Comparison of ENCODE assay signal across 8 mouse cellular contexts in genomic region chr7:47050766-47051165, GRCm38 (mm10). TPM values are rescaled to one million over a fixed set of nuclear protein-coding genes. Genes with fewer than 3 reads are reported as not detected.
A peak's percentile ranks its signal among the peaks of the same experiment; 100 is the strongest.
DNase-seq lines count a peak whose midpoint lies in the region; ATAC-seq lines count a peak whose summit lies in the region.

No protein-coding gene starts in this region.

- no peaks in the 10 kb centered on the region for H3K9me3 ChIP-seq in heart, embryonic 12.5 days (replicated peaks)
- H3K9me3 ChIP-seq in liver, embryonic 15.5 days (replicated peaks) = no peaks in the 10 kb centered on the region

- H3K27me3 ChIP-seq in heart, embryonic 12.5 days (replicated peaks) = 0 out of 2 replicates have a peak, but pooled peaks cover 6% of the 10 kb centered on the region
- H3K27me3 ChIP-seq in liver, embryonic 15.5 days = peaks cover 12% of the 10 kb centered on the region

- H3K4me1 ChIP-seq in heart, embryonic 12.5 days (replicated peaks) = peaks cover 29% of the 10 kb centered on the region
- peaks cover 39% of the 10 kb centered on the region for H3K4me1 ChIP-seq in liver, embryonic 15.5 days (replicated peaks)

- under 1% methylated on average over 34 of the region's 34 CpGs for WGBS in heart, embryonic 12.5 days
- WGBS in liver, embryonic 15.5 days (ENCODE audit: insufficient replicate concordance) = under 1% methylated on average over 33 of the region's 34 CpGs

- H3K4me3 ChIP-seq in heart, embryonic 12.5 days = peak overlapping the region; percentile 93
- peak overlapping the region; percentile 70 for H3K4me3 ChIP-seq in liver, embryonic 15.5 days (replicated peaks)

- H3K4me2 ChIP-seq in heart, embryonic 12.5 days = peak overlapping the region; percentile 91
- peak overlapping the region; percentile 94 for H3K4me2 ChIP-seq in liver, embryonic 15.5 days

- DNase-seq in spleen, postnatal 36 days (ENCODE audit: low spot score in 2 of 2) = peak; percentile 78 to 79
- DNase-seq in spleen, postnatal 4 days (ENCODE audit: low spot score in 2 of 2) = no peak
- DNase-seq in embryo, embryonic 10.5 days (ENCODE audit: low spot score) = peak; percentile 69
- peak; percentile 76 for DNase-seq in kidney, postnatal 10 days
- DNase-seq in T-cell, adult 2 months (ENCODE audit: low spot score) = no peak

- peak; percentile 65 for ATAC-seq in heart, embryonic 12.5 days (ENCODE audit: insufficient number of reproducible peaks, low FRiP score)
- ATAC-seq in liver, embryonic 15.5 days (ENCODE audit: insufficient read depth) = peak; percentile 35
- ATAC-seq in neutrophil, adult 5-6 weeks (ENCODE audit: extremely low read depth, insufficient number of reproducible peaks, low FRiP score, poor library complexity, severe bottlenecking) = peak; percentile 4; the same call in 1 of the 2 replicates

- H3K27ac ChIP-seq in heart, embryonic 12.5 days (ENCODE audit: poor library complexity, severe bottlenecking) = peak overlapping the region; percentile 94
- H3K27ac ChIP-seq in liver, embryonic 15.5 days (replicated peaks) = peak overlapping the region; percentile 86

- H3K9ac ChIP-seq in heart, embryonic 12.5 days = peak overlapping the region; percentile 91
- peak overlapping the region; percentile 61 for H3K9ac ChIP-seq in liver, embryonic 15.5 days

- H3K36me3 ChIP-seq in heart, embryonic 12.5 days = peaks cover 19% of the 10 kb centered on the region
- H3K36me3 ChIP-seq in liver, embryonic 15.5 days (replicated peaks) = 0 out of 2 replicates have a peak, but pooled peaks cover 3% of the 10 kb centered on the region

RNA-seq across cellular contexts. Expression of gene Tmem86a, which starts 0.4 kb away (rescaled TPM):
- polyA plus RNA-seq in heart, embryonic 12.5 days (2016; fragmentation: Nextera tagmentation; extraction: Ambion mirVana) = 19.2 and 22.0 TPM in 2 replicates
- 24.7 and 28.3 TPM in 2 replicates for polyA plus RNA-seq in liver, embryonic 15.5 days (2015; fragmentation: Nextera tagmentation; extraction: Ambion mirVana)
- total RNA-seq in neutrophil, adult 5-6 weeks (2017) = 1.1 and 1.4 TPM in 2 replicates

RNA-seq across cellular contexts. Expression of gene Spty2d1, which starts 42.6 kb away (rescaled TPM):
- 19.4 and 19.8 TPM in 2 replicates for polyA plus RNA-seq in heart, embryonic 12.5 days (2016; fragmentation: Nextera tagmentation; extraction: Ambion mirVana)
- 10.7 and 11.3 TPM in 2 replicates for polyA plus RNA-seq in liver, embryonic 15.5 days (2015; fragmentation: Nextera tagmentation; extraction: Ambion mirVana)
- total RNA-seq in neutrophil, adult 5-6 weeks (2017) = 52.3 and 60.5 TPM in 2 replicates

Comparison
In these comparisons a context has a peak if more than half of its experiments do, and no peak if none do; other contexts are left out.
1. DNase-seq: peak in spleen, postnatal 36 days (2 of 2), embryo, embryonic 10.5 days (single experiment) and kidney, postnatal 10 days (single experiment); none in spleen, postnatal 4 days (0 of 2) and T-cell, adult 2 months (single experiment).
2. ATAC-seq: peak in every context shown above with its lines; median percentile 65 in heart, embryonic 12.5 days; 35 in liver, embryonic 15.5 days; 4 in neutrophil, adult 5-6 weeks.